Mouse (Mus musculus) heart, embryonic 15.5 days (tissue): ENCODE data around the gene Osbpl10. TPM values are rescaled to one million over a fixed set of nuclear protein-coding genes. Genes with fewer than 3 reads are reported as not detected.
"Not testable (repeated sequence)": the region's sequence is repeated elsewhere in the genome, so short reads cannot be mapped to it uniquely, and the experiment has no call there.

Source experiments
- ATAC-seq: fragments of 200-750 bp; cut with Nextera tagmentation; replicated peaks from 2 replicates; pipeline ENCODE4 v1.8.0; 2017; ENCODE audit warnings: low read depth, moderate TSS enrichment; ENCODE audit not compliant: insufficient number of reproducible peaks, insufficient read depth, low FRiP score
- H3K27ac ChIP-seq: fragments of 300-500 bp; sonication (generic); 2 replicates; pipeline ENCODE4 v1.5.1; 2015; ENCODE audit warnings: mild to moderate bottlenecking, inconsistent platforms
- H3K27me3 ChIP-seq: fragments of 300-500 bp; sonication (generic); 2 replicates; pipeline ENCODE4 v1.6.1; 2015; ENCODE audit warnings: inconsistent platforms
- H3K36me3 ChIP-seq: fragments of 300-500 bp; sonication (generic); 2 replicates; pipeline ENCODE4 v1.6.1; 2015; ENCODE audit warnings: mild to moderate bottlenecking, inconsistent platforms
- H3K4me1 ChIP-seq: fragments of 300-500 bp; sonication (generic); replicated peaks from 2 replicates; pipeline ENCODE4 v1.6.1; 2015; ENCODE audit warnings: inconsistent platforms
- H3K4me2 ChIP-seq: fragments of 300-500 bp; sonication (generic); 2 replicates; pipeline ENCODE4 v1.6.1; 2015; ENCODE audit warnings: inconsistent platforms, mild to moderate bottlenecking, moderate library complexity
- H3K4me3 ChIP-seq: fragments of 300-500 bp; sonication (generic); 2 replicates; pipeline ENCODE4 v1.5.1; 2015; ENCODE audit warnings: mild to moderate bottlenecking, inconsistent platforms
- H3K9ac ChIP-seq: fragments of 300-500 bp; sonication (generic); 2 replicates; pipeline ENCODE4 v1.6.1; 2015; ENCODE audit warnings: mild to moderate bottlenecking, inconsistent platforms
- H3K9me3 ChIP-seq: fragments of 300-500 bp; sonication (generic); replicated peaks from 2 replicates; pipeline ENCODE4 v1.6.1; 2016; ENCODE audit warnings: inconsistent platforms
- WGBS: fragments of 180-500 bp; shearing (Covaris S2); methylation state at CpG from one replicate; pipeline ENCODE4 v1.1.7; 2015; ENCODE audit warnings: mixed read lengths; 5-methylcytosine and 5-hydroxymethylcytosine counted together
- polyA plus RNA-seq: library from polyadenylated mRNA; unstranded; fragments of >200 nt; fragmentation: Nextera tagmentation; extraction: Ambion mirVana; gene quantifications from 2 replicates; pipeline ENCODE4 v1.2.1, GENCODE M21; 2015

Gene Osbpl10
- polyA plus RNA-seq, 1 experiment from 2014 or later: 1.3 TPM

DNA sequence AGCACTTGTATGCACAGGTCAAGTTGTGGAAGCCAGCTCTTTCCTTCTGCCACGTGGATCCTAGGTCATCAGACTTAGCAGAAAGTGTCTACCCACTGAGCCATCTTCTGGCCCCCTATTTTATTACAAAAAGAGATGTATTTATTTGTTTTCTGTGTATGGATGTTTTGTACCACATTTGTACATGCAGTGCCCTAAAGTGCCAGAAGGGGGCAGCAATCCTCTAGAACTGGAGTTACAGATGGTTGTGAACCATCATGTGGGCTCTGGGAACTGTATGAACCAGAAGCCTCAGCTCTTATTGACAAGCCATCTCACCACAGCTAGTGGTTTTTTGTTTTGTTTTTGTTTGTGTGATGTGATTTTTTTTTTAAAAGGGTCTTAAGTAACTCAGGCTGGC is 25.5 kb upstream of the Osbpl10 start:
- no peaks in the 10 kb centered on the region for H3K36me3 ChIP-seq
- no peak overlapping the region for H3K4me2 ChIP-seq
- H3K4me3 ChIP-seq: no peak overlapping the region
- peaks cover 5% of the 10 kb centered on the region for H3K4me1 ChIP-seq
- 41% methylated on average over 1 of the region's 1 CpGs for WGBS
- H3K9me3 ChIP-seq: no peaks in the 10 kb centered on the region
- H3K9ac ChIP-seq: no peak overlapping the region
- H3K27ac ChIP-seq: no peak overlapping the region
- H3K27me3 ChIP-seq: no peaks in the 10 kb centered on the region
- no peak for ATAC-seq

DNA sequence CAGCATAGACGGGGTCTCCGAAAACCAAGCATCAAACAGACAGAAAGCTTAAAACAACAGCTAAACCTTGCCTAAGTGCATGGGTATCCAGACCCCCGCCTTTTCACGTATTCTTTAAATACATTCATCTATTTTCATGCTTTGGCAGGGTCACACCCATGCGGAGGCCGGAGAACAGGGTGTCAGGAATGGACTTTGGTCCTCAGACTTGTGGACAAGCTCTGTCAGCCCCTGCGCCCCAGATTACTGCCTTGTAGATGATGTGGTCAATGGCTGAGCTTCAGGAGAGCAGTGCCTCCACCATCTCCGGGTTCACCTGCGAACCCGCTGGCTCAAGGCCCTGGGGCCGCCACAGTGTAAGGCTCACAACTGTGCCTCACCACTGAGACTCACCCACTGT is 23.0 kb upstream of the Osbpl10 start:
- Histone ChIP-seq H3K9ac (no peak overlapping the region), H3K9me3 (no peaks in the 10 kb centered on the region), H3K4me1 (no peaks in the 10 kb centered on the region), H3K27me3 (no peaks in the 10 kb centered on the region), H3K27ac (no peak overlapping the region), H3K4me3 (no peak overlapping the region), H3K4me2 (no peak overlapping the region), H3K36me3 (no peaks in the 10 kb centered on the region)
- 89% methylated on average over 11 of the region's 11 CpGs for WGBS
- ATAC-seq: no peak

- WGBS: 36% methylated on average over 5 of the region's 5 CpGs
- H3K4me2 ChIP-seq: no peak overlapping the region
- no peak for ATAC-seq
Observed at GRCm38 (mm10) chr9:114956945-114957344, 21.4 kb upstream of the Osbpl10 start.

DNA sequence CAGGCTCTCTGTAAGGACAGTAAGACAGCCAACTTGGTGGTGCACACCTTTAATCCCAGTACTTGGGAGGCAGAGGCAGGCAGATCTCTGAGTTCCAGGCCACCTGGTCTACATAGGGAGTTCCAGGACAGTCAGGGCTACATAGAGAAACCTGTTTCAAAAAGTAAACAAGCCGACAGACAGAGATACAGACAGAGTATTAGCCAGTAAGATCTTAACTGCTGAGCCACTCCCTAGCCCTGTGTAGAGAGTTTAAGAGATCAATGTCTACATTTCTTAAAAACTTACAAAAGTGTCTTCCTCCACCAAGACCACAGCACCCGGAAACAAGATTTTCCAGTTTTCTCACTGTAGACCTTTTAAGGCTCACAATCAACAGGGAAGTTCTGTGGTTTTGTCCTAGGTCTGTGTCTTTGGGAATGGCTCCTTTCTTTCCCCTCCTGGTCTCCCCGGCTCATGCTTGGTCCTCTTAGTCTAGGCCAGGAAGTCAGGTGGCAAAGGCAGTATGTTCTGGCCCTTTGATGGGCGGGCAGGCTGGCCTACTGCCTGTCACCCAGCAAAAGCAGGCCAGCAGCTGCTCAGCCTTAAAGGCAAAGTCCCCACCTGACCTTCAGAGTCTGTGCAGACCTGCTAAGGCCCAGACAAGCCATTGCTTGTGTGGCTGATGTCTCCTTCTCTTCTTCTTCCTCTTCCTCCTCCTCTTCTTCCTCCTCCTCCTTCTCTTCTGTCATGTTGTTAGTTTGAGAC is 18.2 kb upstream of the Osbpl10 start:
- Histone ChIP-seq H3K9me3 (no peaks in the 10 kb centered on the region), H3K4me2 (no peak overlapping the region), H3K4me1 (no peaks in the 10 kb centered on the region), H3K36me3 (no peaks in the 10 kb centered on the region), H3K27me3 (no peaks in the 10 kb centered on the region), H3K27ac (no peak overlapping the region), H3K4me3 (no peak overlapping the region), H3K9ac (no peak overlapping the region)
- WGBS: 64% methylated on average over 4 of the region's 4 CpGs
- ATAC-seq: no peak

More at GRCm38 (mm10) chr9:114956945-114957344, 21.4 kb upstream of the Osbpl10 start:
- H3K4me1 ChIP-seq: no peaks in the 10 kb centered on the region
- no peak overlapping the region for H3K27ac ChIP-seq
- no peaks in the 10 kb centered on the region for H3K27me3 ChIP-seq
- H3K4me3 ChIP-seq: no peak overlapping the region
- H3K36me3 ChIP-seq: no peaks in the 10 kb centered on the region
- no peak overlapping the region for H3K9ac ChIP-seq
- H3K9me3 ChIP-seq: no peaks in the 10 kb centered on the region

DNA sequence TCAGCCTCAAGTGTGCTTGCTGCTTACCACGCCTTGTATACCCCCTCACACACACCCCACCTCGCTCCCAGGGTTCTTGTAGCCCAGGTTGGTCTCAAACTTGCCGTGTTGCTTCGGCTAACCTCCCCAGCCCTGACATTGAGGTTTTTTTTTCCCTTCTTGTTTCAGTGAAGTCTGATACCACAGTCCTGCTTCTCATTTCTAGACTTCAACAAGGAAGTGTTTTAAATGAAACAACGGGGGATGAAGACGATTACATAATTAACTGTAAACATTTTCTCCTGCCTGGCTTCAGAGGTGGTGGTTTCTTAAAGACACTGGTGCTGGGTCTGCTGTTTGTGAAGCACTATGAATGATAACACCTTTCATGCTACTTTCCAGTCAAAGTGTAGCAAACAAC is 17.5 kb upstream of the Osbpl10 start:
- WGBS: 79% methylated on average over 6 of the region's 6 CpGs
- no peak overlapping the region for H3K27ac ChIP-seq
- no peak overlapping the region for H3K4me2 ChIP-seq
- H3K9ac ChIP-seq: no peak overlapping the region
- H3K9me3 ChIP-seq: no peaks in the 10 kb centered on the region
- H3K4me3 ChIP-seq: no peak overlapping the region
- no peaks in the 10 kb centered on the region for H3K4me1 ChIP-seq
- H3K27me3 ChIP-seq: no peaks in the 10 kb centered on the region
- ATAC-seq: no peak
- H3K36me3 ChIP-seq: no peaks in the 10 kb centered on the region

- WGBS: 40% methylated on average over 3 of the region's 3 CpGs
- no peak overlapping the region for H3K9ac ChIP-seq
- no peak for ATAC-seq
Observed at GRCm38 (mm10) chr9:114964093-114964492, 14.3 kb upstream of the Osbpl10 start.

GRCm38 (mm10) chr9:114966286-114966685 is 12.1 kb upstream of the Osbpl10 start:
- H3K27ac ChIP-seq, ATAC-seq, H3K4me2 ChIP-seq, H3K9ac ChIP-seq, H3K27me3 ChIP-seq, H3K4me3 ChIP-seq, H3K9me3 ChIP-seq, H3K36me3 ChIP-seq, H3K4me1 ChIP-seq: not testable (repeated sequence)
- 84% methylated on average over 7 of the region's 7 CpGs for WGBS

More at GRCm38 (mm10) chr9:114964093-114964492, 14.3 kb upstream of the Osbpl10 start:
- no peaks in the 10 kb centered on the region for H3K9me3 ChIP-seq
- no peak overlapping the region for H3K4me3 ChIP-seq
- H3K36me3 ChIP-seq: no peaks in the 10 kb centered on the region
- H3K27me3 ChIP-seq: no peaks in the 10 kb centered on the region
- H3K4me2 ChIP-seq: no peak overlapping the region
- no peak overlapping the region for H3K27ac ChIP-seq
- no peaks in the 10 kb centered on the region for H3K4me1 ChIP-seq

- Histone ChIP-seq H3K27me3 (no peaks in the 10 kb centered on the region), H3K4me3 (peak overlapping the region; percentile 68), H3K36me3 (no peaks in the 10 kb centered on the region), H3K9ac (peak overlapping the region; percentile 73), H3K9me3 (no peaks in the 10 kb centered on the region), H3K27ac (peak overlapping the region; percentile 79), H3K4me2 (peak overlapping the region; percentile 95), H3K4me1 (peaks cover 25% of the 10 kb centered on the region)
- peak; percentile 60 for ATAC-seq
- 4% methylated on average over 31 of the region's 31 CpGs for WGBS
Observed at GRCm38 (mm10) chr9:114977461-114978280, 698 bp upstream of the Osbpl10 start.

- Histone ChIP-seq H3K36me3 (no peaks in the 10 kb centered on the region), H3K27me3 (no peaks in the 10 kb centered on the region), H3K27ac (no peak overlapping the region), H3K4me1 (peaks cover 25% of the 10 kb centered on the region), H3K4me3 (no peak overlapping the region), H3K9me3 (no peaks in the 10 kb centered on the region), H3K9ac (no peak overlapping the region), H3K4me2 (peak overlapping the region; percentile 95; the same call in 1 of the 2 replicates)
- 30% methylated on average over 6 of the region's 6 CpGs for WGBS
- no peak for ATAC-seq
Observed at GRCm38 (mm10) chr9:114979969-114980368, 1.6 kb downstream of the Osbpl10 start.

DNA sequence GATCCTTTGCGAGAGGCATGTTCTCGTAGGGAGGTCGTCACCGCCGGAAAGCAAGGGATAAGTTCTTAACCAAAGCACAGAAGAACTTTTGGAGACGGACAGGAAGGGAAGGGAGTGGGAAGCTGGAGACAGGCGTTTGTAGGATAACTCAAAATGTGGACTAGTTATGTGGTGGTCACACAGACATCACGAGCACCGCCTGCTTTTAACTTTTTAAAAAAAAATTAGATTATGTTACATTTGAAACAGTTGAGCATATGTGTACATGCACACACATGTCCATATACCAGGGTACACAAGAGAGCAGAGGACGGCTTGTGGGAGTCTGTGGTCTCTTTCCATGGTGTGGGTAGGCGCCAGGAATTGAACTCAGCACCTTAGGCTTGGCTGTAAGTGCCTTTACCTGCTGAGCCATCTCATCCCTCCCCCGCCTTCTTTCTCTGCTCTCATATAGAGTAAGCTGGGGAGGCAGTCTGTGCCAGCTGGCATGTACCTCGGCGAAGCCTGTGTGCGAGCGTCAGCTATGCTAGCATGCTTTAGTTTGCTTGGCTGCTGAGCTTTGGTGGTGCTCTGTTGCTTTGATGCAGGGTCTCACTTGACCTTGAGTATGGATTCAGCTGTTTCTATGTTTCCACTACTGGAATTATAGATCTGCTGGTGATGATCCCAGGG is 4.5 kb downstream of the Osbpl10 start, which contains the start of gene Rps27rt:
Rps27rt (minus strand) TSS at position 51 of the 672 bp plus-strand sequence.
- WGBS: 86% methylated on average over 16 of the region's 16 CpGs
- no peaks in the 10 kb centered on the region for H3K9me3 ChIP-seq
- no peak within 1 kb of the TSS for H3K4me3 ChIP-seq
- no peak for ATAC-seq
- H3K27me3 ChIP-seq: no peaks in the 10 kb centered on the region
- peaks cover 19% of the 10 kb centered on the region for H3K4me1 ChIP-seq
- H3K36me3 ChIP-seq: no peaks in the 10 kb centered on the region
- no peak within 1 kb of the TSS for H3K27ac ChIP-seq
- no peak within 1 kb of the TSS for H3K9ac ChIP-seq
- H3K4me2 ChIP-seq: no peak within 1 kb of the TSS

- Histone ChIP-seq H3K36me3 (no peaks in the 10 kb centered on the region), H3K4me1 (no peaks in the 10 kb centered on the region), H3K9ac (no peak overlapping the region), H3K9me3 (no peaks in the 10 kb centered on the region), H3K4me3 (no peak overlapping the region), H3K4me2 (no peak overlapping the region), H3K27ac (no peak overlapping the region), H3K27me3 (no peaks in the 10 kb centered on the region)
- ATAC-seq: no peak
- 93% methylated on average over 5 of the region's 5 CpGs for WGBS
Observed at GRCm38 (mm10) chr9:114985741-114986140, 7.4 kb downstream of the Osbpl10 start.
